Mouse (Mus musculus) liver, embryonic 16.5 days (tissue): ENCODE data around the gene Atp6v0a4. TPM values are rescaled to one million over a fixed set of nuclear protein-coding genes. Genes with fewer than 3 reads are reported as not detected.
A peak's percentile ranks its signal among the peaks of the same experiment; 100 is the strongest.

Experiments used
- ATAC-seq: fragments of 200-750 bp; cut with Nextera tagmentation; 2 replicates; pipeline ENCODE4 v1.8.0; 2017; ENCODE audit warnings: low read depth, mild to moderate bottlenecking, moderate number of reproducible peaks, moderate library complexity
- H3K27ac ChIP-seq: fragments of 300-500 bp; sonication (generic); 2 replicates; pipeline ENCODE4 v1.5.1; 2014; ENCODE audit warnings: mild to moderate bottlenecking, low read length
- H3K27me3 ChIP-seq: fragments of 300-500 bp; sonication (generic); 2 replicates; pipeline ENCODE4 v1.6.1; 2014; ENCODE audit warnings: low read depth, low read length, mixed read lengths; ENCODE audit not compliant: control insufficient read depth, insufficient read depth
- H3K36me3 ChIP-seq: fragments of 300-500 bp; sonication (generic); 2 replicates; pipeline ENCODE4 v1.6.1; 2014; ENCODE audit warnings: mild to moderate bottlenecking; ENCODE audit not compliant: control insufficient read depth, insufficient read depth
- H3K4me1 ChIP-seq: fragments of 300-500 bp; sonication (generic); 2 replicates; pipeline ENCODE4 v1.6.1; 2014; ENCODE audit warnings: low read depth, low read length, mixed read lengths; ENCODE audit not compliant: control insufficient read depth
- H3K4me2 ChIP-seq: fragments of 300-500 bp; sonication (generic); 2 replicates; pipeline ENCODE4 v1.6.1; 2014; ENCODE audit warnings: low read depth, low read length, mixed read lengths
- H3K4me3 ChIP-seq: fragments of 300-500 bp; sonication (generic); 2 replicates; pipeline ENCODE4 v1.5.1; 2014; ENCODE audit warnings: low read depth, mild to moderate bottlenecking, low read length
- H3K9ac ChIP-seq: fragments of 300-500 bp; sonication (generic); 2 replicates; pipeline ENCODE4 v1.6.1; 2014; ENCODE audit warnings: low read depth, low read length
- H3K9me3 ChIP-seq: fragments of 300-500 bp; sonication (generic); replicated peaks from 2 replicates; pipeline ENCODE4 v1.6.1; 2016; ENCODE audit warnings: low read length; ENCODE audit not compliant: control insufficient read depth
- WGBS: fragments of 180-500 bp; shearing (Covaris S2); extraction: QIAGEN DNeasy Blood & Tissue Kit; methylation state at CpG from one replicate; pipeline ENCODE4 v1.1.7; 2014; ENCODE audit not compliant: insufficient replicate concordance; 5-methylcytosine and 5-hydroxymethylcytosine counted together
- polyA plus RNA-seq: library from polyadenylated mRNA; unstranded; fragments of >200 nt; fragmentation: Nextera tagmentation; extraction: Ambion mirVana; gene quantifications from 2 replicates; pipeline ENCODE4 v1.2.1, GENCODE M21; 2015

The Atp6v0a4 gene
- polyA plus RNA-seq, 1 experiment from 2014 or later, result 0.67 TPM

- ATAC-seq, result peak; percentile 92
- Histone ChIP-seq H3K36me3 (no peaks in the 10 kb centered on the region), H3K4me1 (peaks cover 4% of the 10 kb centered on the region; the same call in 1 of the 2 replicates), H3K27me3 (no peaks in the 10 kb centered on the region), H3K27ac (peak overlapping the region; percentile 63), H3K9me3 (no peaks in the 10 kb centered on the region), H3K4me2 (peak overlapping the region; percentile 15; the same call in 1 of the 2 replicates), H3K4me3 (no peak overlapping the region), H3K9ac (no peak overlapping the region)
- WGBS, result 49% methylated on average over 9 of the region's 9 CpGs
These were observed 3.6 kb downstream of the Atp6v0a4 start for GRCm38 (mm10) chr6:38120681-38121371.

GRCm38 (mm10) chr6:38118341-38118740 lies 6.0 kb downstream of the Atp6v0a4 start:
- H3K9ac ChIP-seq, result no peak overlapping the region
- H3K9me3 ChIP-seq, result no peaks in the 10 kb centered on the region
- H3K4me2 ChIP-seq, result no peak overlapping the region
- H3K36me3 ChIP-seq, result no peaks in the 10 kb centered on the region
- no peak for ATAC-seq
- H3K27me3 ChIP-seq, result no peaks in the 10 kb centered on the region
- H3K4me1 ChIP-seq, result peaks cover 4% of the 10 kb centered on the region; the same call in 1 of the 2 replicates
- 69% methylated on average over 6 of the region's 6 CpGs for WGBS
- no peak overlapping the region for H3K27ac ChIP-seq
- no peak overlapping the region for H3K4me3 ChIP-seq

- H3K27me3 ChIP-seq, result no peaks in the 10 kb centered on the region
- H3K4me1 ChIP-seq, result peaks cover 4% of the 10 kb centered on the region; the same call in 1 of the 2 replicates
- H3K4me3 ChIP-seq, result no peak overlapping the region
- no peak overlapping the region for H3K27ac ChIP-seq
- no peak for ATAC-seq
- H3K36me3 ChIP-seq, result no peaks in the 10 kb centered on the region
- no peaks in the 10 kb centered on the region for H3K9me3 ChIP-seq
- WGBS, result 49% methylated on average over 4 of the region's 4 CpGs
- no peak overlapping the region for H3K9ac ChIP-seq
- H3K4me2 ChIP-seq, result no peak overlapping the region
These were observed 8.1 kb downstream of the Atp6v0a4 start for GRCm38 (mm10) chr6:38116107-38116770.

GRCm38 (mm10) chr6:38110859-38111258 lies 13.5 kb downstream of the Atp6v0a4 start:
- no peaks in the 10 kb centered on the region for H3K36me3 ChIP-seq
- H3K9me3 ChIP-seq, result no peaks in the 10 kb centered on the region
- H3K27ac ChIP-seq, result no peak overlapping the region
- H3K4me3 ChIP-seq, result no peak overlapping the region
- H3K9ac ChIP-seq, result no peak overlapping the region
- ATAC-seq, result no peak
- no peaks in the 10 kb centered on the region for H3K4me1 ChIP-seq
- no peak overlapping the region for H3K4me2 ChIP-seq
- WGBS, result 62% methylated on average over 9 of the region's 9 CpGs
- H3K27me3 ChIP-seq, result no peaks in the 10 kb centered on the region

GRCm38 (mm10) chr6:38109871-38110270 lies 14.5 kb downstream of the Atp6v0a4 start:
- H3K4me2 ChIP-seq, result no peak overlapping the region
- ATAC-seq, result no peak
- H3K4me1 ChIP-seq, result no peaks in the 10 kb centered on the region
- 23% methylated on average over 9 of the region's 9 CpGs for WGBS
- no peak overlapping the region for H3K4me3 ChIP-seq
- H3K9ac ChIP-seq, result no peak overlapping the region
- no peaks in the 10 kb centered on the region for H3K27me3 ChIP-seq
- no peak overlapping the region for H3K27ac ChIP-seq
- no peaks in the 10 kb centered on the region for H3K9me3 ChIP-seq
- H3K36me3 ChIP-seq, result no peaks in the 10 kb centered on the region

GRCm38 (mm10) chr6:38109160-38109795 lies 15.1 kb downstream of the Atp6v0a4 start, which contains the start of gene Tmem213:
Gene Tmem213 (plus strand): TSS chr6:38109255.
- H3K4me1 ChIP-seq, result no peaks in the 10 kb centered on the region
- H3K9ac ChIP-seq, result no peak within 1 kb of the TSS
- 35% methylated on average over 9 of the region's 9 CpGs for WGBS
- no peak within 1 kb of the TSS for H3K27ac ChIP-seq
- no peaks in the 10 kb centered on the region for H3K36me3 ChIP-seq
- H3K27me3 ChIP-seq, result no peaks in the 10 kb centered on the region
- H3K4me2 ChIP-seq, result no peak within 1 kb of the TSS
- no peaks in the 10 kb centered on the region for H3K9me3 ChIP-seq
- no peak for ATAC-seq
- H3K4me3 ChIP-seq, result no peak within 1 kb of the TSS

GRCm38 (mm10) chr6:38108449-38108848 lies 15.9 kb downstream of the Atp6v0a4 start:
- 77% methylated on average over 5 of the region's 5 CpGs for WGBS
- H3K9me3 ChIP-seq, result no peaks in the 10 kb centered on the region
- no peak overlapping the region for H3K4me3 ChIP-seq
- no peak for ATAC-seq
- H3K27me3 ChIP-seq, result no peaks in the 10 kb centered on the region
- no peak overlapping the region for H3K27ac ChIP-seq
- H3K4me1 ChIP-seq, result no peaks in the 10 kb centered on the region
- H3K36me3 ChIP-seq, result no peaks in the 10 kb centered on the region
- no peak overlapping the region for H3K9ac ChIP-seq
- no peak overlapping the region for H3K4me2 ChIP-seq

- WGBS, result 73% methylated on average over 9 of the region's 9 CpGs
- Histone ChIP-seq H3K9ac (no peak overlapping the region), H3K36me3 (no peaks in the 10 kb centered on the region), H3K4me1 (no peaks in the 10 kb centered on the region), H3K4me2 (no peak overlapping the region), H3K9me3 (no peaks in the 10 kb centered on the region), H3K27me3 (no peaks in the 10 kb centered on the region), H3K4me3 (no peak overlapping the region), H3K27ac (no peak overlapping the region)
- no peak for ATAC-seq
These were observed 18.5 kb downstream of the Atp6v0a4 start for GRCm38 (mm10) chr6:38105924-38106323.

- H3K4me2 ChIP-seq, result no peak overlapping the region
- no peak overlapping the region for H3K27ac ChIP-seq
- H3K27me3 ChIP-seq, result no peaks in the 10 kb centered on the region
- no peak overlapping the region for H3K9ac ChIP-seq
- H3K4me3 ChIP-seq, result no peak overlapping the region
- no peaks in the 10 kb centered on the region for H3K9me3 ChIP-seq
- 0 out of 2 replicates have a peak, but pooled peaks have one; percentile 30 for ATAC-seq
- no peaks in the 10 kb centered on the region for H3K4me1 ChIP-seq
- 22% methylated on average over 6 of the region's 6 CpGs for WGBS
- H3K36me3 ChIP-seq, result no peaks in the 10 kb centered on the region
These were observed 20.6 kb downstream of the Atp6v0a4 start for GRCm38 (mm10) chr6:38103775-38104174.
